Mouse (Mus musculus): ENCODE results near the gene BC016579.

DNA sequence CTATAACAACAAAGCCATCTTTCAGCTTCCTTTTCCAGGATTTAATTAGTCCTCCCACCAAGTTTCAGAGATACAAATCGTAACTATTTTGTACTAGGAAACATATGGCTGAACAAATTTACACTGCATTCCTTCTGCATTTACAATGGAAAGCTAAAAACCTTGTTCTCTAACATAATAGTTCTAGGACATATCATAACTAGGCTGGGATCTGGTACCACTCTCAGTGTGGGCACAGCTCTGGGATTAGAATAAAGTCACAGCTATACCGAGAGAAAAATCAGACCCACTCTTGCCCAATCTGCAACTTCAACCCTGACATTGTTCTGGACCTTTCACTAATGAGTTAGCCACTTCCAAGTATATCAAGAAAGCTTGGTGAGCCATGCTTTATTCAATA lies 18.0 kb downstream of the BC016579 start:
- TF ChIP-seq GATA1 (IDR thresholded peaks at IDR 0.05; ENCODE audit: borderline replicate concordance, low read length), result no peak
- no peak for TF ChIP-seq FLI1 (IDR thresholded peaks at IDR 0.05; ENCODE audit: low read length)
